Mouse (Mus musculus) T-cell, adult 2 months (primary cell): ENCODE measurements around the gene Fntb.

Experiments used
- DNase-seq: peaks from one replicate; pipeline ENCODE4 v3.0.0; 2022; ENCODE audit warnings: low spot score

Fntb gene

DNA sequence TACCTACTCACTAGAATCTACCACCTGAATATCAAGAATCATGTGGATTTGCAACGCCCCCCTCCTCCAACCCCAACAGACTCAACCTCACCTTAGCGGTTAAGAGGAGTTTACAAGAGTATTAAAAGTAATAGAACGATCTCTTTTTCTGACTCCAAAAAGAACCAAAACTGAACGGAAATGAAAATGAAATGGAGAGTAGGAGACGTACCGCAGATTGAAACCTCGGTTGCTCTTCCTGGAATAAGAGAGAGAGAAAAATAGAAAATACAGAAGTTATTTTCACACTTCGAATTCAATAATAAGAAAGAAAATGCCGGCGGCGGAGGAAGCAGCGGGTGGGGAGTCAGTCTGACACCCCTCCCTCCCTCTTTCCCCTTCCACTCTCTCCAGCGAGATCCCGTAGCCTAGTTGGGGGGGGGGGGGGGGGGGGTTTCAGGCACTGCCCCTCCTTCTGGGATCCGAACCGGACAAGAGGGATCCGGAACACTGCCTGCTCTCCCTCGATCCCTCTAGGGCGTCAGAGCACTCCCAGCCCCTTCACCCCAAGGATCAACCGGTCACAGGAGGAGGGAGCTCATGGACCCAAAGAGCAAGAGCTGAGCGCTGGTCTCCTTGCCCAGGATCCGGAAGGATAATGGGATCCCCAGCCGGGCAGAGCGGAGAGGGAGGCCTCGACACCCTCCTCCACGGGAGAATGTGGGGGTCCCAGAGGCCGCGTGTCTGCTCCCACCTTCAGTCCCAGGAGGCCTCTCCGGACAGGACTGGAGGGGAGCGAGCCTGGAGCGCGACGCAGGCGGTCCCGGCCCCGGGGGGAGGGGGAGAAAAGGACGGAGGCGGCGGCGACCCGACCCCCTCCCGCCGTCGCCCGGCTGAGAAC is 195.9 kb downstream of the Fntb start:
- no peak for DNase-seq

DNA sequence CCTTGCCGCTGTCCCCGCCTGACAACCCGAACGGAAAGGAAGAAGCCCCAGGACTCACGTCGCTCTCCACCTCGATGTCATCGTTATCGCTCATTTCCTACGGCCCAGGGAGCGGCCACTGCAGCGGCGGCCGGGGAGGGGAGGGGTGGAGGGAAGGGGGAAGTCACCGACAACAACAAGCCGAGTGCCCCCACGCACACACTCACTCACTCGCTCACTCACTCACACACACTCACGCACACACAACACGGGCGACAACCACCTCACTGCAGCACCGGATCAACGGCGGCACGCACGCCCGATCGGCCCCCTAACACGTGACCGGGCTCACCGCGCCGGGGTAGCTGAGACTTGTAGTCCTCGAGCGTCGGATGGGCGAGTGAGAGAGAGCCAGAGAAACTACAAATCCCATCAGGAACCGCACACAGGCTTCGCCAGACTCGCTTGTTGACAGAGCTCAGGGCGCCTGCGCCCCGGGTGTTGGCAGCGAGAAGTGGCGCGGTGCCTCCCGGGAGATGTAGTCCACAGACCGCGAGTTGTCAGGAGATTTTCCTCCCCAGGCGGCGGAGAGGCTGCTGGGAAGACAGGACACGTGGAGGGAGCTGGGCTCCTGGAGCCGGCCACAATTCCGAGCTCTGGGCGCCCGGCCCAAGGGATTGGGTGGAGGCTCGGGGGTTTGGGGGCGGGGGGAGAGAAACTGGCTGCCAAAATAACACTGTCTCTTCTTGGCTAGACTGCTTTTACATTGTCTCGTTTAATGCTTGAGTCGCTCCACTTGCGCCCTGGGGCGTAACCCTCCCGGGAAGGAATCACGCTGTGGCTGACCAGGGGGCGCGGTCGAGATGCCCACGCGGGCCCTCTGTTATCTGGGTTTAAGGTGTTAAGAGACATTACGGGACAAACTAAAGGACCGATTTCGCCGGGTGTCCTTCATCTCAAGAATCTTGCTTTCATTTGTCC is 196.8 kb downstream of the Fntb start, which contains the start of gene Max:
Gene Max (minus strand): TSS at position 270 of the 960 bp plus-strand sequence.
- peak; percentile 98 for DNase-seq

DNA sequence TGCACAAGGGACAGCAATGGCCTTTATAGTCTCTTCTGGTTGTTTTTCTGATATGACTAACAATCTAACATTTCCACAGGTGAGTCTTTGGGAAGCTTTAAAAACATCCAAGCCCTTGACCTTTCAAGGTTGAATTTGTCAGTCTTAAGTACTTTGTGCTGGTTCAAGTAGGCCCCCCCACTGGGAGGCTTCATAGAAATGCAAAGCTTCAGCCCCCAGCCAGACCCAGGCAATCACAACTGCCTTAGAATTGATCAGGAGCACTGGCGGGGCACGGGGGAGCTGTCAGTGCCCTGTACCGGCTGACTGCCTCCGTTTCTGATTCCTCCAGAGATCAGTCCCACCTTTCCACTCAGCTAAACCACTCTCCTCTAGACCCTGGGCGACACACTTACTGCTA is 199.7 kb downstream of the Fntb start:
- DNase-seq: no peak

DNA sequence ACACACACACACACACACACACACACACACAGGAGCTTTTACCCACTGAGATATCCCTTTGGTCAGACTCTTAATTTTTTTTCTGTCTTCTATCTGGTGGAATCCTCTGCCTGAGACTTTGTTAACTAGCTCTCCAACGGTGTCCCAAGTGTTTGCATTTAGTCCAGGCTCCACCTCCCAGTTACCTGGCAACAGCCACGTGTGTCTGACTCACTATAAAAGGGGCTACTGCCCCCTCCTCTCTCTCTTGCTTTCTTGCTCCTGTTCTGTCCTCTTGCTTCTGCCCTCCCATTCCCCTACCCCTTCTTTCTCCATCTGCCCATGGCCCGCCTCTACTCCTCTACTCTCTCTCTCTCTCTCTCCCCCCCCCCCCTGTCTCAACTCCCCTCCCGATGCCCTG is 200.5 kb downstream of the Fntb start:
- DNase-seq: no peak
